Mouse (Mus musculus) embryonic facial prominence, embryonic 10.5 days (tissue): ENCODE data around the gene Gabra5. TPM values are rescaled to one million over a fixed set of nuclear protein-coding genes. Genes with fewer than 3 reads are reported as not detected.

Experiments
- DNase-seq: peaks from one replicate; pipeline ENCODE4 v3.0.0-alpha.2; 2017; ENCODE audit warnings: low spot score
- H3K27ac ChIP-seq: fragments of 300-500 bp; sonication (generic); replicated peaks from 2 replicates; pipeline ENCODE4 v1.5.1; 2016; ENCODE audit warnings: mild to moderate bottlenecking
- H3K27me3 ChIP-seq: fragments of 300-500 bp; sonication (generic); replicated peaks from 2 replicates; pipeline ENCODE4 v1.6.1; 2016; ENCODE audit warnings: low read depth, mild to moderate bottlenecking; ENCODE audit not compliant: poor library complexity, severe bottlenecking
- H3K36me3 ChIP-seq: fragments of 300-500 bp; sonication (generic); replicated peaks from 2 replicates; pipeline ENCODE4 v1.6.1; 2016; ENCODE audit warnings: mild to moderate bottlenecking, moderate library complexity
- H3K4me1 ChIP-seq: fragments of 300-500 bp; sonication (generic); 2 replicates; pipeline ENCODE4 v1.6.1; 2016
- H3K4me3 ChIP-seq: fragments of 300-500 bp; sonication (generic); 2 replicates; pipeline ENCODE4 v1.5.1; 2016; ENCODE audit warnings: mild to moderate bottlenecking, moderate library complexity
- H3K9me3 ChIP-seq: fragments of 300-500 bp; sonication (generic); 2 replicates; pipeline ENCODE4 v1.6.1; 2016; ENCODE audit warnings: mild to moderate bottlenecking
- WGBS: fragments of 180-500 bp; shearing (Covaris S2); methylation state at CpG from one replicate; pipeline ENCODE4 v1.1.7; 2016; 5-methylcytosine and 5-hydroxymethylcytosine counted together
- polyA plus RNA-seq: library from polyadenylated mRNA; unstranded; fragments of >200 nt; fragmentation: Nextera tagmentation; extraction: Ambion mirVana; gene quantifications from 2 replicates; pipeline ENCODE4 v1.2.1, GENCODE M21; 2016

The Gabra5 gene
- polyA plus RNA-seq: 0.06 and 0.27 TPM in 2 replicates

GRCm38 (mm10) chr7:57509681-57510141 lies at the start of gene Gabra5:
Gene Gabra5 (minus strand): TSS chr7:57510059.
- no peak within 1 kb of the TSS for H3K27ac ChIP-seq
- peaks cover 63% of the 10 kb centered on the region for H3K27me3 ChIP-seq
- no peaks in the 10 kb centered on the region for H3K9me3 ChIP-seq
- H3K4me3 ChIP-seq: peak within 1 kb of the TSS; percentile 62
- peak; percentile 77 for DNase-seq
- WGBS: under 1% methylated on average over 59 of the region's 59 CpGs
- peaks cover 12% of the 10 kb centered on the region for H3K4me1 ChIP-seq
- H3K36me3 ChIP-seq: no peaks in the 10 kb centered on the region

GRCm38 (mm10) chr7:57538565-57538964 lies 28.7 kb upstream of the Gabra5 start:
- H3K27ac ChIP-seq: no peak overlapping the region
- H3K27me3 ChIP-seq: no peaks in the 10 kb centered on the region
- no peaks in the 10 kb centered on the region for H3K4me1 ChIP-seq
- 24% methylated on average over 7 of the region's 7 CpGs for WGBS
- H3K9me3 ChIP-seq: no peaks in the 10 kb centered on the region
- no peaks in the 10 kb centered on the region for H3K36me3 ChIP-seq
- no peak overlapping the region for H3K4me3 ChIP-seq
- DNase-seq: peak; percentile 22

DNA sequence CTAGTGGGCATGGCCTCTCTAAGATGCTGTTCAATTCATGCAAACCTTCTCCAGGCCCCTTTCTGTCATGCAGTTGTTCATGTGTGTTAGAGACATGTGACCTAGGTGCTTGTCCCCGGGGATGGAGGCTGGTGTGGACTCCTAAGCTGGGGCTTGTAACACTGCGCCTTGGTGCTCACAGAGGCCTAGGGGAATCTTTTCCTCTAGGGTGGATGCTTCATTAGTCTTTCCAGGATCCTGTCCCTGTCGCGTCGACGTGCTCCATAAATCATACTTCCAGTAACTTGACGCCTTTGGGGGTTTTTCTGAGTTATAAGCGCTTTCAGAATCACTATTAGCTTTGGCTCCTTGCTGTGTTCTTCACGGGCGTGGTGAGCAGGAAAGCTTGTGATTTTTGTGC lies 22.8 kb upstream of the Gabra5 start:
- Histone ChIP-seq H3K27ac (no peak overlapping the region), H3K27me3 (no peaks in the 10 kb centered on the region), H3K4me1 (no peaks in the 10 kb centered on the region), H3K9me3 (no peaks in the 10 kb centered on the region), H3K36me3 (no peaks in the 10 kb centered on the region), H3K4me3 (no peak overlapping the region)
- WGBS: 88% methylated on average over 10 of the region's 10 CpGs
- no peak for DNase-seq

DNA sequence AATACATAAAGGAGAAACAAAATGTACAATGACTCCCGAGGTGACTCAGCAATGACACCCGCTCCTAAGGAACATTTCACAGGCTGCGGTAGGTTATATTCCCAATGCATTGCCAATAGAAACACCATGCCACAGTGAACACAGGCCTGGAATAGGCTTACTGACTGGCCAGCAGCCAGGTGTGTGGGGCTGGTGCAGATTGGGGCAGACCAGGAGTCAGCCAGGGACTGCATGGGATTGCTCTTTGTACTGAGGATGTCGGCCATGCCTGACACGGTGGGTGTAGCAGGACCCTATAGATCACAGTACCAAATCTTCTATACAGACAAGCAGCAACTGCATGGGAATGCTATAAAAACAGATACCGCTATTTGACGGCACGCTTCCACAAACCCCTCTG lies 20.1 kb upstream of the Gabra5 start:
- no peak for DNase-seq
- 93% methylated on average over 8 of the region's 8 CpGs for WGBS
- Histone ChIP-seq H3K36me3 (no peaks in the 10 kb centered on the region), H3K4me3 (no peak overlapping the region), H3K9me3 (no peaks in the 10 kb centered on the region), H3K4me1 (no peaks in the 10 kb centered on the region), H3K27me3 (no peaks in the 10 kb centered on the region), H3K27ac (no peak overlapping the region)

GRCm38 (mm10) chr7:57529451-57529850 lies 19.6 kb upstream of the Gabra5 start:
- no peaks in the 10 kb centered on the region for H3K36me3 ChIP-seq
- H3K4me1 ChIP-seq: no peaks in the 10 kb centered on the region
- DNase-seq: no peak
- 83% methylated on average over 4 of the region's 4 CpGs for WGBS
- no peaks in the 10 kb centered on the region for H3K27me3 ChIP-seq
- H3K9me3 ChIP-seq: no peaks in the 10 kb centered on the region
- H3K27ac ChIP-seq: no peak overlapping the region
- H3K4me3 ChIP-seq: no peak overlapping the region

- H3K4me1 ChIP-seq: peaks cover 12% of the 10 kb centered on the region
- H3K36me3 ChIP-seq: no peaks in the 10 kb centered on the region
- 30% methylated on average over 3 of the region's 3 CpGs for WGBS
- no peaks in the 10 kb centered on the region for H3K9me3 ChIP-seq
- no peak overlapping the region for H3K27ac ChIP-seq
- DNase-seq: no peak
- no peak overlapping the region for H3K4me3 ChIP-seq
- peaks cover 42% of the 10 kb centered on the region for H3K27me3 ChIP-seq
These were observed 3.1 kb upstream of the Gabra5 start for GRCm38 (mm10) chr7:57512955-57513354.

- Histone ChIP-seq H3K36me3 (no peaks in the 10 kb centered on the region), H3K27me3 (peaks cover 64% of the 10 kb centered on the region), H3K27ac (no peak overlapping the region), H3K9me3 (no peaks in the 10 kb centered on the region), H3K4me1 (peaks cover 12% of the 10 kb centered on the region), H3K4me3 (peak overlapping the region; percentile 62)
- WGBS: 1% methylated on average over 71 of the region's 72 CpGs
- DNase-seq: peak; percentile 57
These were observed 813 bp downstream of the Gabra5 start for GRCm38 (mm10) chr7:57508860-57509632.

DNA sequence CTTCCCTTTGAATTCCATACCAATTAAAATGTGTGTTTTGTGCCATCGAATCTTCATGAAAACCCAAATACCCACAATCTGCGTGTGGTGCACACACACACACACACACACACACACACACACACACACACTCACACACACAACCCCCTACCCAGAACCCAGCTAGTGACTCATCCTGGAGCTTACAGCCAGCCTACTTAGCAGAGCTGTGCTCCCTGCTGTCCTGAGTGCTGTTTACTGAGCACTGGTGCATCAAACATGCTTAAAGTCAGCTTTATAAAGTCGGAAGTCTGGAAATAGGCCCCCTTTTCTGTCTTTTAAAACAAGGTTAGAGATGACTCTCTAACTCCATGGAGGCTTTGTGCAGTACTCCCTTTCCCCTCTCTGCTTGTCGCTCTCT lies 7.0 kb downstream of the Gabra5 start:
- DNase-seq: no peak
- no peaks in the 10 kb centered on the region for H3K9me3 ChIP-seq
- WGBS: 79% methylated on average over 4 of the region's 4 CpGs
- no peaks in the 10 kb centered on the region for H3K36me3 ChIP-seq
- peaks cover 21% of the 10 kb centered on the region for H3K27me3 ChIP-seq
- no peaks in the 10 kb centered on the region for H3K4me1 ChIP-seq
- no peak overlapping the region for H3K27ac ChIP-seq
- no peak overlapping the region for H3K4me3 ChIP-seq

DNA sequence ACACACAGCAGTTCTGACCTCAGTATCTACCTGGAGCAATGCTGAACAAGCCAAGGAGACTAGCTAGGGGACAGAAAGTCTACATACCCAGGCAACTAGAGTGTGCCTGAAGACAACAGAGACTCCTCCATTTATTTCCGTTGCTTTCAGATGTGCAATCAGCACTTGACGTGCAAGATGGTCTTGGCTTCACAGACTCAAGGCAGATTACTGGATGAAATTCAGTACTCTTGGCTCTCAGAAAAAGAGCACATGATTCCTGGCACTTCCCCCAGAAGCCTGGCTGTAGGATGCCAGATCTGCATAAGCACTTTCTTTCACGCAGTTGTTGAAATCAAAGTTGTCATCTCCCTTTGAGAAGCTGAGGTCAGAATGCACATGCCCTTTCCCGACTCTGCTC lies 18.1 kb downstream of the Gabra5 start:
- no peaks in the 10 kb centered on the region for H3K36me3 ChIP-seq
- 83% methylated on average over 4 of the region's 4 CpGs for WGBS

DNA sequence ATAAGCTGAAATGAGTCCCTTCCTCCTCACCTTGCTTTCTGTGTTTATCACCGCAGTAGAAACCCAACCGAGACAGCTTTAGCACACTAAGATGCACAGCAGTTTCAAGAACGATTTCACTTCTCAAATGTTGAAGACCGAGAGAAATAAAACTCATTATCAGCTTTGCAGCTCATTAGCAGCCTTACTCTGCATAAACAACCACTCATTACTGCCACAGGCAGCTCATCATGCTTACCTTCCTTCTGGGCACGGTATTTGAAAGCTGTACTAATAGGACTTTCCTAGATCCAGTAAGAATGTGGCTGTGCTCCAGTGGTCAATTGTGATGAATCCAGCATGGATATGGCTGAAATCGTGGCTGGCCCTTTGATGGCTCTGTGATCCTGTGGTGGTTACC lies 23.0 kb downstream of the Gabra5 start:
- Histone ChIP-seq H3K36me3 (no peaks in the 10 kb centered on the region), H3K4me3 (no peak overlapping the region), H3K27me3 (no peaks in the 10 kb centered on the region), H3K4me1 (no peaks in the 10 kb centered on the region), H3K27ac (no peak overlapping the region), H3K9me3 (no peaks in the 10 kb centered on the region)
- 86% methylated on average over 6 of the region's 6 CpGs for WGBS
- no peak for DNase-seq

More for the DNA sequence above, 18.1 kb downstream of the Gabra5 start:
- no peak for DNase-seq
- H3K27ac ChIP-seq: no peak overlapping the region
- no peak overlapping the region for H3K4me3 ChIP-seq
- no peaks in the 10 kb centered on the region for H3K9me3 ChIP-seq
- no peaks in the 10 kb centered on the region for H3K27me3 ChIP-seq
- H3K4me1 ChIP-seq: no peaks in the 10 kb centered on the region

- no peaks in the 10 kb centered on the region for H3K4me1 ChIP-seq
- no peaks in the 10 kb centered on the region for H3K9me3 ChIP-seq
- H3K36me3 ChIP-seq: no peaks in the 10 kb centered on the region
- H3K4me3 ChIP-seq: no peak overlapping the region
- no peak overlapping the region for H3K27ac ChIP-seq
- no peak for DNase-seq
- H3K27me3 ChIP-seq: no peaks in the 10 kb centered on the region
These were observed 27.0 kb downstream of the Gabra5 start for GRCm38 (mm10) chr7:57482896-57483295.

GRCm38 (mm10) chr7:57473811-57474525 lies 35.9 kb downstream of the Gabra5 start:
- H3K9me3 ChIP-seq: no peaks in the 10 kb centered on the region
- H3K4me3 ChIP-seq: no peak overlapping the region
- DNase-seq: peak; percentile 25
- no peaks in the 10 kb centered on the region for H3K36me3 ChIP-seq
- H3K27ac ChIP-seq: no peak overlapping the region
- no peaks in the 10 kb centered on the region for H3K27me3 ChIP-seq
- no peaks in the 10 kb centered on the region for H3K4me1 ChIP-seq
- WGBS: 81% methylated on average over 4 of the region's 4 CpGs

DNA sequence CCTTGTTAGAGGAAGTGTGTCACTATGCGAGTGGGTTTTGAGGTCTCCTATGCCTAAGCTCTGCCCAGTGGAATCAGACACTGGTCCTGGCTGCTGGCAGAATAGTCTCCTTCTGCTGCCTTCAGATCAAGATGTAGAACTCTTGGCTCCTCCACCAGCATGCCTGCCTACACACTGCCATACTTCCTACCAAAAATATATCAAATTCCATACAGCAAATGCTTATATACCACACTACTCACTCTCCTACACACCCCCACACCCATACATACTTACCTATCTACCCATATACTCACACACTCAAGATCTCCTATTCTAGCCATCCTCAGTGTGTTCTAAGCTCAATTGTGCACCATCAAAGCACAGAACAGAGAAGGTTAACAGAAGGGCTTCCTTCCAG lies 38.5 kb downstream of the Gabra5 start:
- Histone ChIP-seq H3K9me3 (no peaks in the 10 kb centered on the region), H3K27me3 (no peaks in the 10 kb centered on the region), H3K4me1 (no peaks in the 10 kb centered on the region), H3K27ac (no peak overlapping the region), H3K4me3 (no peak overlapping the region), H3K36me3 (no peaks in the 10 kb centered on the region)
- no peak for DNase-seq
- WGBS: 94% methylated on average over 1 of the region's 1 CpGs
